Comparison of ENCODE assay signal across 33 mouse cellular contexts in genomic region chr7:71371916-71372315, GRCm38 (mm10). TPM values are rescaled to one million over a fixed set of nuclear protein-coding genes. Genes with fewer than 3 reads are reported as not detected.
"Had no signal": no experiment of that assay in that cellular context is flagged by ENCODE, and none has a peak within 500 bp of the region (broad histone marks: within the 10 kb centered on the region; RNA-seq: fewer than 3 reads in every experiment).

No protein-coding gene starts in this region.

- H3K4me2 ChIP-seq: limb, embryonic 13.5 days; liver, embryonic 12.5 days; liver, embryonic 15.5 days; midbrain, embryonic 12.5 days; midbrain, embryonic 15.5 days; neural tube, embryonic 13.5 days had no signal

- H3K4me1 ChIP-seq: liver, embryonic 12.5 days; liver, embryonic 15.5 days; midbrain, embryonic 12.5 days; midbrain, embryonic 15.5 days had no signal

- DNase-seq: kidney, adult 9 months; kidney, postnatal 25 days; layer of hippocampus, adult 9-11 months; liver; lung, adult 18-20 months; lung, postnatal 14 days; lung, postnatal 4 days; right cerebral cortex, adult 18-20 months; right cerebral cortex, postnatal 14 days; right cerebral cortex, postnatal 4 days; thymus, adult 2 months; thymus, postnatal 14 days had no signal

- H3K9ac ChIP-seq: limb, embryonic 13.5 days; liver, embryonic 12.5 days; liver, embryonic 15.5 days; midbrain, embryonic 12.5 days; midbrain, embryonic 15.5 days; neural tube, embryonic 13.5 days had no signal

- H3K9me3 ChIP-seq: limb, embryonic 10.5 days; limb, embryonic 13.5 days; liver, embryonic 12.5 days; liver, embryonic 15.5 days; midbrain, embryonic 12.5 days; midbrain, embryonic 15.5 days; neural tube, embryonic 13.5 days had no signal

- ATAC-seq: intestine, postnatal 0 days; liver, embryonic 12.5 days; midbrain, embryonic 15.5 days had no signal

- H3K36me3 ChIP-seq: limb, embryonic 10.5 days; limb, embryonic 13.5 days; liver, embryonic 12.5 days; liver, embryonic 15.5 days; midbrain, embryonic 12.5 days; midbrain, embryonic 15.5 days; neural tube, embryonic 13.5 days had no signal

- H3K27ac ChIP-seq: layer of hippocampus, adult 2 months; limb, embryonic 13.5 days; liver, embryonic 12.5 days; liver, embryonic 15.5 days; midbrain, embryonic 12.5 days; midbrain, embryonic 15.5 days; stomach, postnatal 0 days had no signal

- H3K4me3 ChIP-seq: layer of hippocampus, adult 2 months; limb, embryonic 10.5 days; limb, embryonic 13.5 days; liver, embryonic 12.5 days; liver, embryonic 15.5 days; midbrain, embryonic 12.5 days; midbrain, embryonic 15.5 days; myocyte; neural tube, embryonic 13.5 days had no signal

- H3K27me3 ChIP-seq: liver, embryonic 12.5 days; liver, embryonic 15.5 days; neural tube, embryonic 13.5 days had no signal

RNA-seq across cellular contexts. Expression of gene Gm10295, which starts 20.6 kb away (rescaled TPM):
- total RNA-seq: layer of hippocampus, adult 2 months; layer of hippocampus, postnatal 25 days; left cerebral cortex, adult 18-20 months; left cerebral cortex, postnatal 25 days; megakaryocyte progenitor cell, adult 5-6 weeks; megakaryocyte-erythroid progenitor cell, adult 5-6 weeks; monocyte, adult 5-6 weeks; neutrophil, adult 5-6 weeks had no signal
- polyA plus RNA-seq: intestine, embryonic 14.5 days; intestine, postnatal 0 days; large intestine, adult 2 months; limb, embryonic 10.5 days; limb, embryonic 13.5 days; liver, embryonic 12.5 days; liver, embryonic 15.5 days; midbrain, embryonic 12.5 days; midbrain, embryonic 15.5 days; myocyte; neural tube, embryonic 13.5 days; stomach, embryonic 14.5 days; stomach, postnatal 0 days; thymus, adult 2 months had no signal
